Mouse (Mus musculus) embryonic facial prominence, embryonic 11.5 days (tissue): ENCODE data around the gene Grin2a. TPM values are rescaled to one million over a fixed set of nuclear protein-coding genes. Genes with fewer than 3 reads are reported as not detected.

ENCODE experiments used
- ATAC-seq: fragments of 200-750 bp; cut with Nextera tagmentation; replicated peaks from 2 replicates; pipeline ENCODE4 v1.8.0; 2017; ENCODE audit warnings: low read depth; ENCODE audit not compliant: insufficient number of reproducible peaks, low FRiP score, low TSS enrichment
- DNase-seq: peaks from one replicate; pipeline ENCODE4 v3.0.0-alpha.2; 2015; ENCODE audit warnings: low spot score
- H3K27ac ChIP-seq: fragments of 300-500 bp; sonication (generic); replicated peaks from 2 replicates; pipeline ENCODE4 v1.5.1; 2014; ENCODE audit warnings: mild to moderate bottlenecking, low read depth, low read length, control low read depth
- H3K27me3 ChIP-seq: fragments of 300-500 bp; sonication (generic); 2 replicates; pipeline ENCODE4 v1.6.1; 2014; ENCODE audit warnings: mild to moderate bottlenecking, low read length, moderate library complexity, mixed read lengths; ENCODE audit not compliant: control insufficient read depth, insufficient read depth
- H3K36me3 ChIP-seq: fragments of 300-500 bp; sonication (generic); replicated peaks from 2 replicates; pipeline ENCODE4 v1.6.1; 2014; ENCODE audit warnings: low read depth, mild to moderate bottlenecking, low read length, moderate library complexity, mixed read lengths; ENCODE audit not compliant: control insufficient read depth, insufficient read depth
- H3K4me1 ChIP-seq: fragments of 300-500 bp; sonication (generic); 2 replicates; pipeline ENCODE4 v1.6.1; 2014; ENCODE audit warnings: low read length, mixed read lengths; ENCODE audit not compliant: control insufficient read depth, insufficient read depth
- H3K4me2 ChIP-seq: fragments of 300-500 bp; sonication (generic); 2 replicates; pipeline ENCODE4 v1.6.1; 2014; ENCODE audit warnings: low read depth, mild to moderate bottlenecking, control low read depth, low read length, moderate library complexity
- H3K4me3 ChIP-seq: fragments of 300-500 bp; sonication (generic); 2 replicates; pipeline ENCODE4 v1.5.1; 2014; ENCODE audit warnings: low read depth, low read length, control low read depth
- H3K9ac ChIP-seq: fragments of 300-500 bp; sonication (generic); replicated peaks from 2 replicates; pipeline ENCODE4 v1.6.1; 2014; ENCODE audit warnings: mild to moderate bottlenecking, control low read depth, low read length
- H3K9me3 ChIP-seq: fragments of 300-500 bp; sonication (generic); replicated peaks from 2 replicates; pipeline ENCODE4 v1.6.1; 2016; ENCODE audit warnings: mild to moderate bottlenecking, low read length, inconsistent platforms, mixed read lengths; ENCODE audit not compliant: control insufficient read depth
- WGBS: fragments of 180-500 bp; shearing (Covaris S2); extraction: QIAGEN DNeasy Blood & Tissue Kit; methylation state at CpG from one replicate; pipeline ENCODE4 v1.1.7; 2014; 5-methylcytosine and 5-hydroxymethylcytosine counted together
- polyA plus RNA-seq: library from polyadenylated mRNA; unstranded; fragments of >200 nt; fragmentation: Nextera tagmentation; extraction: Ambion mirVana; gene quantifications from 2 replicates; pipeline ENCODE4 v1.2.1, GENCODE M21; 2014

Gene Grin2a
- polyA plus RNA-seq, 1 experiment from 2014 or later: 0.22 TPM

- Histone ChIP-seq H3K36me3 (no peaks in the 10 kb centered on the region), H3K27ac (no peak overlapping the region), H3K9me3 (no peaks in the 10 kb centered on the region), H3K4me1 (peaks cover 10% of the 10 kb centered on the region), H3K4me2 (peak overlapping the region; percentile 87), H3K4me3 (peak overlapping the region; percentile 41), H3K27me3 (peaks cover 48% of the 10 kb centered on the region), H3K9ac (no peak overlapping the region)
- WGBS: under 1% methylated on average over 17 of the region's 17 CpGs
- peak; percentile 44; the same call in 1 of the 2 replicates for ATAC-seq
- DNase-seq: peak; percentile 39
Measured at GRCm38 (mm10) chr16:9992773-9993221, 2.6 kb downstream of the Grin2a start.

GRCm38 (mm10) chr16:9992076-9992772 lies 3.1 kb downstream of the Grin2a start:
- no peaks in the 10 kb centered on the region for H3K36me3 ChIP-seq
- ATAC-seq: no peak
- H3K4me2 ChIP-seq: peak overlapping the region; percentile 27
- 15% methylated on average over 34 of the region's 34 CpGs for WGBS
- peaks cover 48% of the 10 kb centered on the region for H3K27me3 ChIP-seq
- no peak for DNase-seq
- peak overlapping the region; percentile 41; the same call in 1 of the 2 replicates for H3K4me3 ChIP-seq
- no peak overlapping the region for H3K9ac ChIP-seq
- no peak overlapping the region for H3K27ac ChIP-seq
- no peaks in the 10 kb centered on the region for H3K9me3 ChIP-seq
- H3K4me1 ChIP-seq: peaks cover 10% of the 10 kb centered on the region

- H3K4me3 ChIP-seq: no peak overlapping the region
- no peak overlapping the region for H3K27ac ChIP-seq
- DNase-seq: no peak
- ATAC-seq: no peak
- H3K27me3 ChIP-seq: no peaks in the 10 kb centered on the region
- no peaks in the 10 kb centered on the region for H3K9me3 ChIP-seq
- no peaks in the 10 kb centered on the region for H3K4me1 ChIP-seq
- H3K9ac ChIP-seq: no peak overlapping the region
- no peak overlapping the region for H3K4me2 ChIP-seq
- no peaks in the 10 kb centered on the region for H3K36me3 ChIP-seq
- WGBS: 78% methylated on average over 3 of the region's 3 CpGs
Measured at GRCm38 (mm10) chr16:9985041-9985440, 10.3 kb downstream of the Grin2a start.

- no peak overlapping the region for H3K4me2 ChIP-seq
- H3K4me3 ChIP-seq: no peak overlapping the region
- no peak for ATAC-seq
- no peaks in the 10 kb centered on the region for H3K27me3 ChIP-seq
- H3K27ac ChIP-seq: no peak overlapping the region
- no peaks in the 10 kb centered on the region for H3K4me1 ChIP-seq
- H3K36me3 ChIP-seq: no peaks in the 10 kb centered on the region
- no peak for DNase-seq
- no peak overlapping the region for H3K9ac ChIP-seq
- no peaks in the 10 kb centered on the region for H3K9me3 ChIP-seq
- WGBS: 39% methylated on average over 2 of the region's 2 CpGs
Measured at GRCm38 (mm10) chr16:9980641-9981040, 14.7 kb downstream of the Grin2a start.

GRCm38 (mm10) chr16:9978173-9978572 lies 17.2 kb downstream of the Grin2a start:
- Histone ChIP-seq H3K36me3 (no peaks in the 10 kb centered on the region), H3K27me3 (no peaks in the 10 kb centered on the region), H3K4me3 (no peak overlapping the region), H3K9ac (no peak overlapping the region), H3K4me2 (no peak overlapping the region), H3K4me1 (no peaks in the 10 kb centered on the region), H3K9me3 (no peaks in the 10 kb centered on the region), H3K27ac (no peak overlapping the region)
- 70% methylated on average over 2 of the region's 2 CpGs for WGBS
- ATAC-seq (no peak), DNase-seq (no peak)

GRCm38 (mm10) chr16:9972705-9973104 lies 22.7 kb downstream of the Grin2a start:
- no peak overlapping the region for H3K4me3 ChIP-seq
- no peak overlapping the region for H3K9ac ChIP-seq
- no peak overlapping the region for H3K4me2 ChIP-seq
- 88% methylated on average over 3 of the region's 3 CpGs for WGBS
- H3K4me1 ChIP-seq: no peaks in the 10 kb centered on the region
- H3K27me3 ChIP-seq: no peaks in the 10 kb centered on the region
- DNase-seq: no peak
- ATAC-seq: no peak
- H3K9me3 ChIP-seq: no peaks in the 10 kb centered on the region
- no peaks in the 10 kb centered on the region for H3K36me3 ChIP-seq
- H3K27ac ChIP-seq: no peak overlapping the region

DNA sequence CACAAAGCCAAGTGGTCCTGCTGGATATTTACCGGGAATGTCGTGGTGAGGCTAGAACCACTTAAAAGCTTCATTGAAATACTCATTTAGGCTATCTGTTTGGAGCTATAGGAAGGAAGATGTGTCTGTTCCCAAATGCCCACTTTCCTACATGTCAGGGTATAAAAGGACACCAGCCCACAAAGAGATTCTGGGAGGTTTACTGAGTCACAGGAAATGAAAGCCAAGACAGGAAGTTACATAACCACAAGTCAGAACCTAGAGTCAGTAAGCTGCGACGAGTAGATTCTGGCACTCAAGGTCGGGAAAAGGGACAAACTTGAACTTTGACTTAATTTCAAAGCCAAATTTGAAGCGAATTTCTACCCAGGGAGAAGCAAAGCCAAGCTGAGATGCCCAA lies 30.9 kb downstream of the Grin2a start:
- Histone ChIP-seq H3K9ac (no peak overlapping the region), H3K36me3 (no peaks in the 10 kb centered on the region), H3K27me3 (no peaks in the 10 kb centered on the region), H3K27ac (no peak overlapping the region), H3K4me1 (no peaks in the 10 kb centered on the region), H3K4me2 (no peak overlapping the region), H3K4me3 (no peak overlapping the region), H3K9me3 (no peaks in the 10 kb centered on the region)
- WGBS: 76% methylated on average over 6 of the region's 6 CpGs
- DNase-seq: no peak
- no peak for ATAC-seq

DNA sequence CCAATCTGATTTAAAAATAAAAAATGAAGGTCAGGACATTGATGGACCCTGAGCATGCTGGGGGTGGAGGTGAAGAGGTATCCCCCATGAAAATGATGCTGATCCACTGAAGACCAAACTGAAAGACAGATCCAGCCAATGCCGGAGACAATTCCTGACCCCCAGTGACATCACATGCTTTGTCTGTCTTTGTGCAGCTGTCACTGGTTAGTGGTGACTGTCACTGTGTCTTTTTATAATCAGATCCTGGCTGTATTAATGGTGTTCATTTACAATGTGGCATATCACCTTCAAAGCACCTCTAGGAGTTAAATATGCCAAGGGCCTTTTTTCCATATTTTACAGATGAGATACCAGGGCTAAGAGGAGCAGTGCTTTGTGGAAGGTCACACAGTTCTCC lies 32.9 kb downstream of the Grin2a start:
- Histone ChIP-seq H3K27ac (no peak overlapping the region), H3K9me3 (no peaks in the 10 kb centered on the region), H3K36me3 (no peaks in the 10 kb centered on the region), H3K9ac (no peak overlapping the region), H3K4me1 (no peaks in the 10 kb centered on the region), H3K27me3 (no peaks in the 10 kb centered on the region), H3K4me3 (no peak overlapping the region), H3K4me2 (no peak overlapping the region)
- WGBS: 48% methylated on average over 1 of the region's 1 CpGs
- DNase-seq (no peak), ATAC-seq (no peak)
